Mouse (Mus musculus) spleen, postnatal 4 days (tissue): ENCODE results near the gene Phf23.

Experiments
- DNase-seq, 2 experiments: peaks; one replicate each; pipeline ENCODE4 v3.0.0; 2022; ENCODE audit warnings: low spot score in 2 of 2

Gene Phf23

DNA sequence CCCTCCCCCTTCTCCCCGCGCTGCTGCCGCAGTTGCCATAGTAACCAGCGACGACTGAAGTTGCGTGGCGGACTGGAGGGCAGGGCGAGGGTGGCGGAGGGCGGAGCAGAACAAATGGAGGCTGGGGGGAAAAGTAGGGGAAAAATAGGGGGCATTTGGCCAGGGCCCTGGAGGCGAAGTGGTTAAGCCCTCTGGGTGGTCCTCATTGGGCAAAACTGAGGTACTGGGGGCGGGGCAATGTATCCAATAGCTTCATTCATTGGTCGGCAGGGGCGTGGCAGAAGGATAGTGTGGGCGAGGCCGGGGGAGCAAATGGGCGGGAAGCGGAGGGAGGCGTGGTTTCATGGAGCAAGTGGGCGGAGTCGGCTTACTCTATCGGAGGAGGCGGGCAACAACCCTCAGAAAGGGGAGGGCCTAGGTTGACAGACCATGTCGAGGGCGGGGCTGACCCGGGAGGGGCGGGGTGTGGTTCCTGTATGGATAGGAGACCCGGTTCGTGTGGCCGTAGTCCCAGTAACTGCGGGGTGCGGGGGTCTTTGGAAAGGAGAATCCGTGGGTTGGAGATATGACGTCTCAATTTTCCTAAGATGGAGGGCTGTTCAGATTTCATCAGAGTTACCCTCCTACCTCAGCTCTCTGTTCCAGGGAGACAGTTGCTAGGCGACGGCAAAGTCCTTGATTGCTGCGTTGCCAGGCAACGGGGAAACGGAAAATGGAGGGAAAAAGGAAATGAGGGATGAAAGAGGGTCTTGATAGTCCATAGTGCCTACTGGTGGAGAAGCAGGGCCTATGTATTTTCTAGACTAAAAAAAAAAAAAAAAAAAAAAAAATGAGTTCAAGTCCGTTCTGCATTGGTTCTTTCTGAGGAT, 25.9 kb downstream of the Phf23 start:
- DNase-seq = peak; percentile 96 to 97

DNA sequence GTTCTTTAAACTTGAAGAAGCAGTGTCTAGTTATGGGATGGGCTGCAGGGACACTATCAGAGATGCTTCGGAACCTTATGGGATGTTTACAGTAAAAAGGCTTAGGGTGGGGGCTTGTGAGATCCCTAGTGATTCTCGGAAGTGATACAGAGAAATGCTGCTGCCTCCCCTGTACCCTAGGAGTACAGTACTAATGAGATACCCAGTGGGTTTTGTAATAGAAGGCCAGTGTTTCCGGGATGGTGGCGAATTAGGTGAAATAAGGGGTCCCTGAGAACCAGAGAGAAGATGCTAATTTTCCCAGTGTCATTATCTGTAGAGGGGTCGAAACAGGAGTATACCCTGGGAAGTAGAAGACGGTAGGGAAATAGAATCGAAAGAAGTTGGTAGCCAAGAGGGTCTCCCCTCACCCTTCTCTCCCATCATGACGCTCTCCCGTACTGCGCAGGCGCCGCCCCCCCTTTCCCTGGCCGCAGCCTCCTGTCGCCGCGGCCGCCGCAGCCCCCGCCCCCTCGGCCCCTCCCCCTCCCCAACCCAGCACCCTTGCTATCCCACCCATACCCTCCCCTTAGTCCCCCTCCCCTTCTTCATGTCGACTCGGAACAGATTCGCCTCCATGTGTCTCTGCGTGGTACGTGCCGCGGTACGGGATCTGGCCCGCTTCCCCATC, 28.0 kb downstream of the Phf23 start:
- no peak for DNase-seq

DNA sequence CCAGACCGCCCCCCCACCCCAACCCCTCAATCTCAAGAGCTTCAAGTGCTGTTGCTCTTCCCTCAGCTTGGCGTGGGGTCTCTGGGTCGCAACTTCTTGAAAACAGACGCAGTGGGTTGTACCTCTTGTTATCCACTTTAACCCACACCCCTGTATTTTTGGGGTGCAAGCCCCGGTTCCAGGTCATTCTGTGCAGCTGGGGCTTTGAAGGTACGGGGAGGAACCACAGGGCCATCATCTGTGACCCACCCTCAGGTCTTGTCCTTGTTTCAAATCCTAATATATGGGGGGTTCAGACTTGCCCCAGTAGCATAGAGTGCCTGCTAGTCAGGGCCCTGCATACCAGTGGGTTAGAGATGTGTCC, 28.6 kb downstream of the Phf23 start:
- DNase-seq = no peak

DNA sequence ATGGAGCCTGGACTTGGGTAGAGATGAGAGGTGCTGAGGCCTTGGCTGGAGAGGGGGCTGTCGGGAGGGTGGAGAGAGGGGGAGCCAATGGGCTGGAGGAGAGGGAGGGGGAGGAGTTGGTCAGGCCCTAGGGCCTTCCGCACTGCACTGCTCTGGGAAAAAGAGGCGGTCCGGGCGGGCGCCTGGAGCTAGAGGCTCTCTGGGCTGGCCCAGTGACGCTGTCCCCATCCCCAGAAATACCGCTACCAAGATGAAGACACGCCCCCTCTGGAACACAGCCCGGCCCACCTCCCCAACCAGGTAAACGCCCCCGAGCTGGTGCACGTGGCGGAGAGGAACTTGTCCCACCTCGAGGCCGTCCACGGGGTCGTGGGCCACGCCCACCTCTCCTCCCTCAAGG, 31.1 kb downstream of the Phf23 start:
- DNase-seq = no peak

GRCm38 (mm10) chr11:70027397-70027796, 31.8 kb downstream of the Phf23 start:
- no peak for DNase-seq

DNA sequence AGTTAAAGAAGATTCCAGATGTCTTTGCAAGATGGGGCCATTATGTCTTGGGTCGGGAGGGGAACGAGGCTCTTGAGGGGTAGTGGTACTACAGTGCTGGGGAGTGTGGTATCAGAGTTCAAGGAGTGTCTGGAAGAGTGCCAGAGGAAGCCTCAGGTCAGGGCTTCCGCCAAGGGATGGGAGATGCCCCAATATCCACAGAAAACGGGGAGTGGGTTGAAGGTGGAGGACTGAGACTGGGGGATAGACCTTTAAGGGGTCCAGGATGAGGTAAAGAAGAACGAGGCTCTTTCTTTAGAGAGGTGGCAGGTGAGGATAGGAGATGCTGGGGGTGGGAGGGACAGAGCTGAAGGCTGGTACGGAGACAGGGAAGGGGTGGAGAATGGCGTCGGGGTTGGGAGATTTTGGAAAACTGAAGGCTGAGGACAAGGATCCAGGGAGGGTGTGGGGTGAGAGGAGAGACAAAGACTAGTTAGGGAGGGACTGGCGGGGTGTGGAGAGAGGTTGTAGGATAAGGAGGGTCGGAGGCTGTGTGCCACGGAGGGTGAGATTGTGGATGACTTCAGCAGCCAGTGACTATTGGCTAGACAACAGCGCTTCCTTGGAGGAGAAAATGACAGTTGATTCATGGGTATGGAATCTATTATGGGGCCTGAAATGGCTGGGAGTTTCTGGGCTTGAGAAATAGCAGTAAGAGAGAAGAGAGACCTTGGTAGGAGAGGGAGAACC, 33.0 kb downstream of the Phf23 start:
- DNase-seq = no peak

- DNase-seq = peak in 1 of 2 experiments; percentile 61
Observed at GRCm38 (mm10) chr11:70029130-70029801, 33.7 kb downstream of the Phf23 start.

GRCm38 (mm10) chr11:70029829-70030550, 34.4 kb downstream of the Phf23 start:
- DNase-seq = no peak

- DNase-seq = no peak
Observed at GRCm38 (mm10) chr11:70030651-70031320, 35.2 kb downstream of the Phf23 start.

- DNase-seq = no peak
Observed at GRCm38 (mm10) chr11:70031321-70031670, 35.7 kb downstream of the Phf23 start.

- no peak for DNase-seq
Observed at GRCm38 (mm10) chr11:70038174-70038573, 42.6 kb downstream of the Phf23 start.

DNA sequence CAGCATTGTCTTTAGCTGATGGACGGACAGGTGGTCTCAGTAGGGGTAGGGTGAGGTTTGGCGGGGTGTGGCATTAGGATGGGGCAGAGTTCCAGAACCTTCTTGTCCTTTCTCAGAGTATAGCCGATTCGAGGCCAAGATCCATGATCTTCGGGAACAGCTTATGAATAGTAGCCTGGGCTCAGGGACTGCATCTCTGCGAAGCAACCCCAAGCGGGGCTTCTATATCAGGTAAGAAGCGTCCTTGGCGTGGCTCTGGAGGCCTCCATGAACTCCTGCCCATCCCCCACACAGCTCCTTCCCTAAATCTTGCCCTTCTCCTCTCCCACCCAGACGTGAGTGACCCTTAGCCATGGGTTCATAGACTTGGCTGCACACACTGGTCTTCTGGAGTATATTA, 44.1 kb downstream of the Phf23 start:
- no peak for DNase-seq

GRCm38 (mm10) chr11:70040184-70040583, 44.6 kb downstream of the Phf23 start:
- no peak for DNase-seq

DNA sequence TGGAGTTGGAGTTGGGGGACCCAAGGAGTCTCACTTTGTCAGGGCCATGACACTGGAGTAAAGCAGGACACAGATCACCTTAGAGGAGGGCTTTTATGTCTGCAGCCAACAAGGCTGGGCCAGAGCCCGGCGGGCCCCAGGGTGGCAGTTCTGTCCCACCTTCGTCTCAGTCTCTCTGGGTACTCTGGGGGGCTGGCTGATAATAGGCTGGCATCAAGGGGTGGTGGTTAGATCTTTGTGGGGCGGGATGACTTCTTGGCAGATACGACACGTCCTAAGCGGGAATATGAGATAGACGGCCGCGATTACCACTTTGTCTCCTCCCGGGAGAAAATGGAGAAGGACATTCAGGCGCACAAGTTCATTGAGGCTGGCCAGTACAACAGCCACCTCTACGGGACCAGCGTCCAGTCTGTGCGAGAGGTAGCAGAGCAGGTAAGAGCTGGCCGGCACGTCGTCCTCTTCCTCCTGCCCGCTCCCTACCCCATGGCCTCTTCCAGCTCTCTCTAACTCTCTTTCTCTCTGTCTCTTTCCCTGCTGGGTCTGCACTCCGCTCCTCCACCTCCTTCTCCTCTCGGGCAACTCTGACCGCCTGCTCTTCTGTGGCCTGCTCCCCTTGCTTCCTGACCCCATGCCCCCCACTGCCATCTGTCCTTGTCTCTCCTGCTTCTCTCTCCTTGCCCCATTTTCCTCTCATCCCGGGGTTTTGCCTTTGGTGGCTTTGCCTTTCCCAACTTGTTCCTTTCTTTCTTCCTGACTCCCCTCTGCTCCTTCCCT, 46.9 kb downstream of the Phf23 start:
- DNase-seq = no peak

- DNase-seq = no peak
Observed at GRCm38 (mm10) chr11:70043665-70044064, 48.1 kb downstream of the Phf23 start.

DNA sequence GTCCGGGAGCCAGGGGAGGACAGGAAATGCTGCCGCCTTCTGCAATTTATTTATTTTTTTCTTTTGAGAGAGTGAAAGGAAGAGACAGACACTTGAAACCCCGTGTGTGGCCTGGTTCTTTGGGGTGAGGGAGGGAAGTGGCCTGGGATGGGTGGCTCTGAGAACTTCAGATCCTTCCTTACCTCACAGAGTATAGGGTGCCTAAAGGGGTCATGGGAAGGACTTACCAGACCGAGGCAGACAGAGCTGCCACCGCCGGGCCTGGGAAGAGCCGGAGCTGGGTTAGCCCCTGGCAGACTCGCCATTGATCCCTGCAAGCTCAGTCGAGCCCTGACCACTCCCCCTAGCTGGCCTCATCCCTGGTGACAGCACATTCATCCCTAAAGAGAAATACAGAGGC, 49.9 kb downstream of the Phf23 start:
- no peak for DNase-seq

DNA sequence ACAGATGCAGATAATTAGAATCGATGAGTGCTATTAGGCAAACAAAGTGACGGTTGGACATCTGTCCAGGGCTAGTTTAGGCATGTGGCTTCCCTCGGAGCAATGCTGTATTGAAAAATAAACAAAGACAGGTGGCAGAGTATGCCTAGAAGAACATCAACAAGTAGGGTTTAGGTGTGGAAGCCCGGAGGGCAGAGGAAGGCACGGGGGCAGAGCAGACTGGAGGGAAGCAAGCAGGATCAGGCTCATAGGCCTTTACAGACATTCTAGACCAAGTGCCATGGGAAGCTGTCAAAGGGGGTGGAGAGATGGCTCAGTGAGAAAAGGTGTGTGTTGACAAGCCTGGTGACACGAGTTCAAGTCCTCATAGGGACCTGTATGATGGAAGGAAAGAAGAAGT, 53.8 kb downstream of the Phf23 start:
- peak in 1 of 2 experiments; percentile 52 for DNase-seq
